Mouse (Mus musculus) heart, adult 2 months (tissue): ENCODE data around the gene Epn3. TPM values are rescaled to one million over a fixed set of nuclear protein-coding genes. Genes with fewer than 3 reads are reported as not detected.

ENCODE experiments used
- DNase-seq, 2 experiments: peaks; one replicate each; pipeline ENCODE4 v3.0.0; 2021
- H3K27ac ChIP-seq: fragments of 200-600 bp; 2 replicates; pipeline ENCODE4 v1.8.1; 2022
- H3K27me3 ChIP-seq: fragments of 200-500 bp; 2 replicates; pipeline ENCODE4 v1.6.1; 2012; ENCODE audit warnings: mild to moderate bottlenecking, low read length, inconsistent platforms, mixed read lengths; ENCODE audit not compliant: control insufficient read depth, insufficient read depth
- H3K36me3 ChIP-seq: fragments of 200-500 bp; 2 replicates; pipeline ENCODE4 v1.6.1; 2012; ENCODE audit warnings: low read length, inconsistent platforms; ENCODE audit not compliant: control insufficient read depth, insufficient read depth
- H3K4me1 ChIP-seq: fragments of 200-500 bp; 2 replicates; pipeline ENCODE4 v1.6.1; 2011; ENCODE audit warnings: low read length; ENCODE audit not compliant: control insufficient read depth, insufficient read depth
- H3K4me3 ChIP-seq: fragments of 200-600 bp; 2 replicates; pipeline ENCODE4 v1.8.1; 2022
- H3K79me2 ChIP-seq: fragments of 200-500 bp; replicated peaks from 2 replicates; pipeline ENCODE4 v1.6.1; 2012; ENCODE audit warnings: mild to moderate bottlenecking, inconsistent platforms, low read length, moderate library complexity, mixed read lengths; ENCODE audit not compliant: control insufficient read depth, insufficient read depth
- H3K9ac ChIP-seq: fragments of 200-500 bp; 2 replicates; pipeline ENCODE4 v1.6.1; 2012; ENCODE audit warnings: low read depth, mild to moderate bottlenecking, control low read depth, inconsistent platforms, low read length, mixed read lengths
- CTCF ChIP-seq: fragments of 200-600 bp; IDR thresholded peaks from 2 replicates; pipeline ENCODE4 v1.8.1; 2022; ENCODE audit warnings: antibody characterized with exemption, mild to moderate bottlenecking, moderate library complexity
- EP300 ChIP-seq: fragments of 200-500 bp; IDR thresholded peaks from 2 replicates; pipeline ENCODE4 v1.6.1; 2011; ENCODE audit warnings: low read depth, low read length, control low read depth; ENCODE audit not compliant: insufficient read depth
- POLR2A ChIP-seq: fragments of 200-500 bp; IDR thresholded peaks from 2 replicates; pipeline ENCODE4 v1.6.1; 2011; ENCODE audit warnings: mild to moderate bottlenecking, low read depth, low read length, control low read depth; ENCODE audit not compliant: insufficient read depth
- WGBS: fragments of 180-500 bp; shearing (Covaris S2); methylation state at CpG from one replicate; pipeline ENCODE4 v1.1.7; 2018; 5-methylcytosine and 5-hydroxymethylcytosine counted together
- intact Hi-C: fragments of 180-260 bp; cut with DNase I; formaldehyde crosslinking; loops from one replicate; pipeline ENCODE4 v1.15.1; 2025
- polyA plus RNA-seq: library from polyadenylated mRNA; depleted of rRNA; stranded (reverse); fragments of >200 nt; gene quantifications from 2 replicates; pipeline ENCODE4 v1.2.3, GENCODE M21; 2012
- total RNA-seq, 2 experiments: library from RNA; stranded (reverse); gene quantifications; 2 replicates each; pipeline ENCODE4 v1.2.3; 2021

Gene Epn3
- total and polyA plus RNA-seq, 3 experiments, result 25.7 to 31.9 (median 28.4) TPM

GRCm38 (mm10) chr11:94501482-94501881, 1.7 kb upstream of the Epn3 start:
- H3K79me2 ChIP-seq, result no peaks in the 10 kb centered on the region
- no peak overlapping the region for H3K4me3 ChIP-seq
- no peak for DNase-seq
- no peaks in the 10 kb centered on the region for H3K27me3 ChIP-seq
- H3K9ac ChIP-seq, result no peak overlapping the region
- TF ChIP-seq POLR2A (no peak), CTCF (no peak), EP300 (no peak)
- intact Hi-C loops, result no loop called here
- 76% methylated on average over 8 of the region's 8 CpGs for WGBS
- no peak overlapping the region for H3K27ac ChIP-seq
- peaks cover 7% of the 10 kb centered on the region for H3K4me1 ChIP-seq
- H3K36me3 ChIP-seq, result no peaks in the 10 kb centered on the region

GRCm38 (mm10) chr11:94500362-94500761, 588 bp upstream of the Epn3 start:
- WGBS, result 55% methylated on average over 8 of the region's 8 CpGs
- no peak overlapping the region for H3K9ac ChIP-seq
- H3K4me1 ChIP-seq, result peaks cover 7% of the 10 kb centered on the region
- H3K27ac ChIP-seq, result no peak overlapping the region
- no peaks in the 10 kb centered on the region for H3K36me3 ChIP-seq
- no peak for DNase-seq
- intact Hi-C loops, result no loop called here
- H3K79me2 ChIP-seq, result no peaks in the 10 kb centered on the region
- no peak overlapping the region for H3K4me3 ChIP-seq
- no peaks in the 10 kb centered on the region for H3K27me3 ChIP-seq
- TF ChIP-seq EP300, result no peak
- no peak for TF ChIP-seq CTCF

GRCm38 (mm10) chr11:94499035-94499434, 739 bp downstream of the Epn3 start:
- no peaks in the 10 kb centered on the region for H3K79me2 ChIP-seq
- H3K9ac ChIP-seq, result no peak overlapping the region
- H3K36me3 ChIP-seq, result no peaks in the 10 kb centered on the region
- H3K27ac ChIP-seq, result no peak overlapping the region
- H3K27me3 ChIP-seq, result no peaks in the 10 kb centered on the region
- H3K4me3 ChIP-seq, result no peak overlapping the region; the same call in 1 of the 2 replicates
- intact Hi-C loops, result no loop called here
- H3K4me1 ChIP-seq, result peaks cover 7% of the 10 kb centered on the region
- WGBS, result 6% methylated on average over 2 of the region's 2 CpGs
- DNase-seq, result no peak
- TF ChIP-seq POLR2A (no peak), CTCF (no peak), EP300 (no peak)

GRCm38 (mm10) chr11:94498093-94498996, 1.4 kb downstream of the Epn3 start:
- peak overlapping the region; percentile 26; the same call in 1 of the 2 replicates for H3K4me3 ChIP-seq
- intact Hi-C loops, result no loop called here

GRCm38 (mm10) chr11:94495415-94495814, 4.4 kb downstream of the Epn3 start:
- Histone ChIP-seq H3K79me2 (no peaks in the 10 kb centered on the region), H3K36me3 (no peaks in the 10 kb centered on the region), H3K9ac (no peak overlapping the region), H3K27me3 (peaks cover 2% of the 10 kb centered on the region; the same call in 1 of the 2 replicates), H3K4me3 (no peak overlapping the region), H3K27ac (peak overlapping the region; percentile 40), H3K4me1 (peaks cover 7% of the 10 kb centered on the region)
- intact Hi-C loops, result no loop called here
- TF ChIP-seq CTCF (no peak), EP300 (peak; percentile 65; the same call in 1 of the 2 replicates)
- DNase-seq, result peak in 1 of 2 experiments; percentile 45
- 63% methylated on average over 3 of the region's 3 CpGs for WGBS

More at GRCm38 (mm10) chr11:94498093-94498996, 1.4 kb downstream of the Epn3 start:
- H3K79me2 ChIP-seq, result no peaks in the 10 kb centered on the region
- H3K9ac ChIP-seq, result peak overlapping the region; percentile 55
- H3K4me1 ChIP-seq, result peaks cover 7% of the 10 kb centered on the region
- H3K27ac ChIP-seq, result peak overlapping the region; percentile 61
- DNase-seq, result peak; percentile 56 to 57
- no peaks in the 10 kb centered on the region for H3K27me3 ChIP-seq
- WGBS, result 23% methylated on average over 19 of the region's 19 CpGs
- no peaks in the 10 kb centered on the region for H3K36me3 ChIP-seq
- TF ChIP-seq POLR2A (peak; percentile 32; the same call in 1 of the 2 replicates), EP300 (0 out of 2 replicates have a peak, but pooled peaks have one; percentile 26), CTCF (no peak)

- WGBS, result 57% methylated on average over 7 of the region's 7 CpGs
- intact Hi-C loops, result no loop called here
Measured at GRCm38 (mm10) chr11:94491749-94492099, 8.1 kb downstream of the Epn3 start.

More at GRCm38 (mm10) chr11:94491749-94492099, 8.1 kb downstream of the Epn3 start:
- Histone ChIP-seq H3K27ac (no peak overlapping the region), H3K4me3 (no peak overlapping the region), H3K36me3 (no peaks in the 10 kb centered on the region), H3K4me1 (no peaks in the 10 kb centered on the region), H3K79me2 (no peaks in the 10 kb centered on the region), H3K27me3 (peaks cover 2% of the 10 kb centered on the region; the same call in 1 of the 2 replicates), H3K9ac (no peak overlapping the region)
- DNase-seq, result no peak
- TF ChIP-seq CTCF, result no peak
- TF ChIP-seq POLR2A, result no peak
- TF ChIP-seq EP300, result no peak
